Mouse (Mus musculus) layer of hippocampus, adult 9-11 months (tissue): ENCODE results near the gene Slc11a1.

Experiments
- DNase-seq: peaks from one replicate; pipeline ENCODE4 v3.0.0; 2022

Slc11a1 gene

GRCm38 (mm10) chr1:74412711-74413110 is 37.7 kb downstream of the Slc11a1 start:
- no peak for DNase-seq

- no peak for DNase-seq
These were observed 40.1 kb downstream of the Slc11a1 start for GRCm38 (mm10) chr1:74415143-74415542.

GRCm38 (mm10) chr1:74418747-74419439 is 43.9 kb downstream of the Slc11a1 start:
- no peak for DNase-seq

- DNase-seq = no peak
These were observed 44.4 kb downstream of the Slc11a1 start for GRCm38 (mm10) chr1:74419440-74419794.

- DNase-seq = no peak
These were observed 48.2 kb downstream of the Slc11a1 start for GRCm38 (mm10) chr1:74423147-74423546.

- DNase-seq = no peak
These were observed 50.9 kb downstream of the Slc11a1 start for GRCm38 (mm10) chr1:74425845-74426244.

- DNase-seq = no peak
These were observed 58.2 kb downstream of the Slc11a1 start for GRCm38 (mm10) chr1:74433220-74433619.

- no peak for DNase-seq
These were observed 59.6 kb downstream of the Slc11a1 start for GRCm38 (mm10) chr1:74434596-74434995.

- DNase-seq = no peak
These were observed 60.6 kb downstream of the Slc11a1 start for GRCm38 (mm10) chr1:74435563-74435962.
